Mouse (Mus musculus) lung, postnatal 10 days (tissue): ENCODE measurements around the gene Gltpd2.

ENCODE experiments used
- DNase-seq: peaks from one replicate; pipeline ENCODE4 v3.0.0; 2021

The Gltpd2 gene

GRCm38 (mm10) chr11:70566586-70566985 is 47.6 kb downstream of the Gltpd2 start:
- no peak for DNase-seq
